Mouse (Mus musculus) midbrain, embryonic 12.5 days (tissue): Measurements from ENCODE around the gene Dgkg. TPM values are rescaled to one million over a fixed set of nuclear protein-coding genes. Genes with fewer than 3 reads are reported as not detected.

Experiments
- ATAC-seq: fragments of 200-750 bp; cut with Nextera tagmentation; 2 replicates; pipeline ENCODE4 v1.8.0; 2017; ENCODE audit warnings: low read depth, moderate TSS enrichment, moderate library complexity; ENCODE audit not compliant: low FRiP score
- H3K27ac ChIP-seq: fragments of 300-500 bp; sonication (generic); replicated peaks from 2 replicates; pipeline ENCODE4 v1.5.1; 2016; ENCODE audit warnings: mild to moderate bottlenecking
- H3K27me3 ChIP-seq: fragments of 300-500 bp; sonication (generic); 2 replicates; pipeline ENCODE4 v1.6.1; 2016; ENCODE audit warnings: mild to moderate bottlenecking
- H3K36me3 ChIP-seq: fragments of 300-500 bp; sonication (generic); 2 replicates; pipeline ENCODE4 v1.6.1; 2016
- H3K4me1 ChIP-seq: fragments of 300-500 bp; sonication (generic); 2 replicates; pipeline ENCODE4 v1.6.1; 2016
- H3K4me2 ChIP-seq: fragments of 300-500 bp; sonication (generic); replicated peaks from 2 replicates; pipeline ENCODE4 v1.6.1; 2016; ENCODE audit warnings: mild to moderate bottlenecking, moderate library complexity
- H3K4me3 ChIP-seq: fragments of 300-500 bp; sonication (generic); 2 replicates; pipeline ENCODE4 v1.5.1; 2016; ENCODE audit warnings: mild to moderate bottlenecking
- H3K9ac ChIP-seq: fragments of 300-500 bp; sonication (generic); replicated peaks from 2 replicates; pipeline ENCODE4 v1.6.1; 2016; ENCODE audit warnings: mild to moderate bottlenecking, moderate library complexity
- H3K9me3 ChIP-seq: fragments of 300-500 bp; sonication (generic); 2 replicates; pipeline ENCODE4 v1.6.1; 2016; ENCODE audit warnings: mild to moderate bottlenecking
- WGBS: fragments of 180-500 bp; shearing (Covaris S2); methylation state at CpG from one replicate; pipeline ENCODE4 v1.1.7; 2016; 5-methylcytosine and 5-hydroxymethylcytosine counted together
- polyA plus RNA-seq: library from polyadenylated mRNA; unstranded; fragments of >200 nt; fragmentation: Nextera tagmentation; extraction: Ambion mirVana; gene quantifications from 2 replicates; pipeline ENCODE4 v1.2.1, GENCODE M21; 2016

The Dgkg gene
- polyA plus RNA-seq, 1 experiment from 2014 or later: 0.17 TPM

GRCm38 (mm10) chr16:22664033-22664432 lies 7.0 kb upstream of the Dgkg start:
- Histone ChIP-seq H3K9ac (no peak overlapping the region), H3K4me3 (no peak overlapping the region), H3K27me3 (peaks cover 4% of the 10 kb centered on the region; the same call in 1 of the 2 replicates), H3K9me3 (no peaks in the 10 kb centered on the region), H3K36me3 (no peaks in the 10 kb centered on the region), H3K4me1 (no peaks in the 10 kb centered on the region), H3K27ac (no peak overlapping the region), H3K4me2 (no peak overlapping the region)
- WGBS: 84% methylated on average over 4 of the region's 4 CpGs
- ATAC-seq: no peak

GRCm38 (mm10) chr16:22663136-22663535 lies 6.1 kb upstream of the Dgkg start:
- WGBS: 66% methylated on average over 2 of the region's 2 CpGs

GRCm38 (mm10) chr16:22661076-22661475 lies 4.1 kb upstream of the Dgkg start:
- Histone ChIP-seq H3K4me2 (no peak overlapping the region), H3K9me3 (no peaks in the 10 kb centered on the region), H3K27ac (no peak overlapping the region), H3K36me3 (no peaks in the 10 kb centered on the region), H3K9ac (no peak overlapping the region), H3K4me1 (peaks cover 10% of the 10 kb centered on the region), H3K4me3 (no peak overlapping the region), H3K27me3 (peaks cover 34% of the 10 kb centered on the region)
- no peak for ATAC-seq
- 60% methylated on average over 5 of the region's 5 CpGs for WGBS

More at GRCm38 (mm10) chr16:22663136-22663535, 6.1 kb upstream of the Dgkg start:
- no peak overlapping the region for H3K27ac ChIP-seq
- no peak overlapping the region for H3K9ac ChIP-seq
- ATAC-seq: no peak
- H3K9me3 ChIP-seq: no peaks in the 10 kb centered on the region
- H3K4me1 ChIP-seq: no peaks in the 10 kb centered on the region
- peaks cover 13% of the 10 kb centered on the region for H3K27me3 ChIP-seq
- H3K4me2 ChIP-seq: no peak overlapping the region
- no peaks in the 10 kb centered on the region for H3K36me3 ChIP-seq
- no peak overlapping the region for H3K4me3 ChIP-seq

GRCm38 (mm10) chr16:22657874-22658789 lies 1.1 kb upstream of the Dgkg start:
- H3K9ac ChIP-seq: no peak overlapping the region

GRCm38 (mm10) chr16:22655812-22656211 lies 1.2 kb downstream of the Dgkg start:
- WGBS: 8% methylated on average over 11 of the region's 11 CpGs
- H3K9me3 ChIP-seq: no peaks in the 10 kb centered on the region
- no peak overlapping the region for H3K4me3 ChIP-seq
- no peak for ATAC-seq
- H3K4me2 ChIP-seq: peak overlapping the region; percentile 30; the same call in 1 of the 2 replicates
- H3K9ac ChIP-seq: no peak overlapping the region
- no peak overlapping the region for H3K27ac ChIP-seq
- peaks cover 13% of the 10 kb centered on the region for H3K4me1 ChIP-seq
- H3K27me3 ChIP-seq: peaks cover 46% of the 10 kb centered on the region
- no peaks in the 10 kb centered on the region for H3K36me3 ChIP-seq

More at GRCm38 (mm10) chr16:22657874-22658789, 1.1 kb upstream of the Dgkg start:
- no peak for ATAC-seq
- H3K9me3 ChIP-seq: no peaks in the 10 kb centered on the region
- peaks cover 46% of the 10 kb centered on the region for H3K27me3 ChIP-seq
- no peak overlapping the region for H3K4me2 ChIP-seq
- WGBS: 78% methylated on average over 16 of the region's 16 CpGs
- peaks cover 13% of the 10 kb centered on the region for H3K4me1 ChIP-seq
- no peaks in the 10 kb centered on the region for H3K36me3 ChIP-seq
- no peak overlapping the region for H3K27ac ChIP-seq
- no peak overlapping the region for H3K4me3 ChIP-seq

- H3K4me1 ChIP-seq: peaks cover 13% of the 10 kb centered on the region
- H3K27me3 ChIP-seq: peaks cover 46% of the 10 kb centered on the region
- ATAC-seq: no peak
- no peaks in the 10 kb centered on the region for H3K36me3 ChIP-seq
- H3K9me3 ChIP-seq: no peaks in the 10 kb centered on the region
- H3K4me3 ChIP-seq: no peak overlapping the region
- H3K4me2 ChIP-seq: no peak overlapping the region
- no peak overlapping the region for H3K9ac ChIP-seq
- 74% methylated on average over 5 of the region's 5 CpGs for WGBS
- H3K27ac ChIP-seq: no peak overlapping the region
Observed at GRCm38 (mm10) chr16:22655223-22655622, 1.8 kb downstream of the Dgkg start.

- Histone ChIP-seq H3K4me1 (peaks cover 13% of the 10 kb centered on the region), H3K9me3 (no peaks in the 10 kb centered on the region), H3K27me3 (peaks cover 46% of the 10 kb centered on the region), H3K27ac (no peak overlapping the region), H3K9ac (no peak overlapping the region), H3K4me2 (no peak overlapping the region), H3K4me3 (no peak overlapping the region), H3K36me3 (no peaks in the 10 kb centered on the region)
- no peak for ATAC-seq
- WGBS: 73% methylated on average over 2 of the region's 2 CpGs
Observed at GRCm38 (mm10) chr16:22654477-22654835, 2.6 kb downstream of the Dgkg start.

GRCm38 (mm10) chr16:22653817-22654476 lies 3.1 kb downstream of the Dgkg start:
- Histone ChIP-seq H3K36me3 (no peaks in the 10 kb centered on the region), H3K4me2 (no peak overlapping the region), H3K27me3 (peaks cover 46% of the 10 kb centered on the region), H3K4me1 (peaks cover 13% of the 10 kb centered on the region), H3K9ac (no peak overlapping the region), H3K27ac (no peak overlapping the region), H3K4me3 (no peak overlapping the region), H3K9me3 (no peaks in the 10 kb centered on the region)
- ATAC-seq: no peak
- 90% methylated on average over 11 of the region's 11 CpGs for WGBS

- Histone ChIP-seq H3K4me1 (peaks cover 4% of the 10 kb centered on the region), H3K4me3 (no peak overlapping the region), H3K27ac (no peak overlapping the region), H3K9ac (no peak overlapping the region), H3K27me3 (peaks cover 19% of the 10 kb centered on the region), H3K4me2 (no peak overlapping the region), H3K9me3 (no peaks in the 10 kb centered on the region), H3K36me3 (no peaks in the 10 kb centered on the region)
- WGBS: 77% methylated on average over 3 of the region's 3 CpGs
- ATAC-seq: no peak
Observed at GRCm38 (mm10) chr16:22651244-22651643, 5.8 kb downstream of the Dgkg start.

GRCm38 (mm10) chr16:22645256-22645655 lies 11.8 kb downstream of the Dgkg start:
- WGBS: 83% methylated on average over 1 of the region's 1 CpGs
- Histone ChIP-seq H3K27ac (no peak overlapping the region), H3K4me1 (no peaks in the 10 kb centered on the region; the same call in 1 of the 2 replicates), H3K36me3 (no peaks in the 10 kb centered on the region), H3K27me3 (no peaks in the 10 kb centered on the region), H3K9me3 (no peaks in the 10 kb centered on the region), H3K4me3 (no peak overlapping the region), H3K9ac (no peak overlapping the region), H3K4me2 (no peak overlapping the region)
- no peak for ATAC-seq

GRCm38 (mm10) chr16:22643460-22643859 lies 13.6 kb downstream of the Dgkg start:
- Histone ChIP-seq H3K4me3 (no peak overlapping the region), H3K27me3 (no peaks in the 10 kb centered on the region), H3K4me1 (no peaks in the 10 kb centered on the region; the same call in 1 of the 2 replicates), H3K4me2 (no peak overlapping the region), H3K36me3 (no peaks in the 10 kb centered on the region), H3K27ac (no peak overlapping the region), H3K9ac (no peak overlapping the region), H3K9me3 (no peaks in the 10 kb centered on the region)
- WGBS: 69% methylated on average over 8 of the region's 8 CpGs
- ATAC-seq: no peak

GRCm38 (mm10) chr16:22642953-22643352 lies 14.1 kb downstream of the Dgkg start:
- no peaks in the 10 kb centered on the region for H3K9me3 ChIP-seq
- no peaks in the 10 kb centered on the region for H3K36me3 ChIP-seq
- 90% methylated on average over 6 of the region's 6 CpGs for WGBS
- no peak overlapping the region for H3K27ac ChIP-seq
- no peaks in the 10 kb centered on the region for H3K27me3 ChIP-seq
- no peak overlapping the region for H3K9ac ChIP-seq
- H3K4me1 ChIP-seq: no peaks in the 10 kb centered on the region; the same call in 1 of the 2 replicates
- ATAC-seq: no peak
- H3K4me3 ChIP-seq: no peak overlapping the region
- H3K4me2 ChIP-seq: no peak overlapping the region
